Mouse (Mus musculus): ENCODE data around the gene Ganc.

DNA sequence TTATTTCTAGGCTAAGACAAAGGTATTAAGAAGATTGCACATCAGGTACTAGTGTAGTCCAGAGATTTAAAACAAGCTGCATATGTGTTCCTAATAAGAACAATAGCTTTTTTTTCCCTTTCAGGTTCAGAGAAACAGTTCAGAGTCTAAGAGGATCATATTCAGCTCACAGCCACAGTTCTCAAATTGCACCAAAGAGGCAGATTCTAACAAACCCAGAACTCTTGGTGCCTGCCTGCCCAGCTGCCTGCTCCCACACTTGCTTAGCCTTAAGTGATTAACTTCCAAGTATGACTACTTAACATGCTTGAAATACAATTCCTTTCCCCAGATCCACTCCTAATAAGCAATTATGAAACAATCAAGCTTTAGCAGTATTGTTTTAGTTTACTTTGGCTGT is 10.4 kb downstream of the Ganc start:
- TF ChIP-seq CTCF (IDR thresholded peaks at IDR 0.05; ENCODE audit: low read depth) (no peak), EP300 (IDR thresholded peaks at IDR 0.05; ENCODE audit: low read depth) (no peak)
